Mouse (Mus musculus) lung, embryonic 14.5 days (tissue): Measurements from ENCODE around the gene Gga1. TPM values are rescaled to one million over a fixed set of nuclear protein-coding genes. Genes with fewer than 3 reads are reported as not detected.

Experiments
- ATAC-seq: fragments of 200-750 bp; cut with Nextera tagmentation; 2 replicates; pipeline ENCODE4 v1.8.0; 2017; ENCODE audit warnings: mild to moderate bottlenecking, moderate TSS enrichment, moderate library complexity; ENCODE audit not compliant: insufficient read depth
- DNase-seq: peaks from one replicate; pipeline ENCODE4 v3.0.0-alpha.2; 2015
- H3K27ac ChIP-seq: fragments of 300-500 bp; sonication (generic); 2 replicates; pipeline ENCODE4 v1.5.1; 2014; ENCODE audit warnings: low read depth, mild to moderate bottlenecking, moderate library complexity
- H3K27me3 ChIP-seq: fragments of 300-500 bp; sonication (generic); 2 replicates; pipeline ENCODE4 v1.6.1; 2014; ENCODE audit warnings: low read length, control low read depth; ENCODE audit not compliant: insufficient read depth
- H3K36me3 ChIP-seq: fragments of 300-500 bp; sonication (generic); 2 replicates; pipeline ENCODE4 v1.6.1; 2014; ENCODE audit warnings: control low read depth; ENCODE audit not compliant: insufficient read depth
- H3K4me1 ChIP-seq: fragments of 300-500 bp; sonication (generic); 2 replicates; pipeline ENCODE4 v1.6.1; 2014; ENCODE audit warnings: antibody characterized with exemption, control low read depth; ENCODE audit not compliant: insufficient read depth
- H3K4me2 ChIP-seq: fragments of 300-500 bp; sonication (generic); 2 replicates; pipeline ENCODE4 v1.6.1; 2014; ENCODE audit warnings: mild to moderate bottlenecking
- H3K4me3 ChIP-seq: fragments of 300-500 bp; sonication (generic); 2 replicates; pipeline ENCODE4 v1.5.1; 2014; ENCODE audit warnings: low read depth, low read length
- H3K9ac ChIP-seq: fragments of 300-500 bp; sonication (generic); 2 replicates; pipeline ENCODE4 v1.6.1; 2014
- H3K9me3 ChIP-seq: fragments of 300-500 bp; sonication (generic); 2 replicates; pipeline ENCODE4 v1.6.1; 2016; ENCODE audit warnings: low read depth, low read length, control low read depth
- CTCF ChIP-seq: IDR thresholded peaks from 2 replicates; pipeline ENCODE4 v1.5.1; 2016; ENCODE audit warnings: antibody characterized with exemption, low read depth
- WGBS: fragments of 180-500 bp; shearing (Covaris S2); extraction: QIAGEN DNeasy Blood & Tissue Kit; methylation state at CpG from one replicate; pipeline ENCODE4 v1.1.7; 2014; 5-methylcytosine and 5-hydroxymethylcytosine counted together
- polyA plus RNA-seq: library from polyadenylated mRNA; unstranded; fragments of >200 nt; fragmentation: Nextera tagmentation; extraction: Ambion mirVana; gene quantifications from 2 replicates; pipeline ENCODE4 v1.2.1, GENCODE M21; 2014

The Gga1 gene
- polyA plus RNA-seq, 1 experiment from 2014 or later, result 57.0 TPM

GRCm38 (mm10) chr15:78892440-78892839, 15.4 kb downstream of the Gga1 start:
- Histone ChIP-seq H3K4me2 (no peak overlapping the region), H3K4me1 (peaks cover 6% of the 10 kb centered on the region; the same call in 1 of the 2 replicates), H3K27me3 (no peaks in the 10 kb centered on the region), H3K4me3 (no peak overlapping the region), H3K36me3 (peaks cover 76% of the 10 kb centered on the region), H3K27ac (no peak overlapping the region), H3K9me3 (no peaks in the 10 kb centered on the region), H3K9ac (no peak overlapping the region)
- DNase-seq, result no peak
- WGBS, result 60% methylated on average over 7 of the region's 7 CpGs
- ATAC-seq, result no peak
- no peak for TF ChIP-seq CTCF

- ATAC-seq (no peak), DNase-seq (no peak)
- H3K36me3 ChIP-seq, result peaks cover 56% of the 10 kb centered on the region
- H3K27me3 ChIP-seq, result no peaks in the 10 kb centered on the region
- peak overlapping the region; percentile 40; the same call in 1 of the 2 replicates for H3K27ac ChIP-seq
- no peak overlapping the region for H3K4me3 ChIP-seq
- peaks cover 14% of the 10 kb centered on the region; the same call in 1 of the 2 replicates for H3K4me1 ChIP-seq
- H3K9ac ChIP-seq, result no peak overlapping the region; the same call in 1 of the 2 replicates
- H3K4me2 ChIP-seq, result no peak overlapping the region
- no peaks in the 10 kb centered on the region for H3K9me3 ChIP-seq
- no peak for TF ChIP-seq CTCF
- 68% methylated on average over 13 of the region's 13 CpGs for WGBS
Observed at GRCm38 (mm10) chr15:78894726-78895125, 17.7 kb downstream of the Gga1 start.

- no peaks in the 10 kb centered on the region for H3K9me3 ChIP-seq
- no peak for TF ChIP-seq CTCF
- no peak for DNase-seq
- H3K4me2 ChIP-seq, result no peak overlapping the region
- H3K27ac ChIP-seq, result no peak overlapping the region; the same call in 1 of the 2 replicates
- no peak overlapping the region for H3K9ac ChIP-seq
- peaks cover 46% of the 10 kb centered on the region for H3K36me3 ChIP-seq
- 76% methylated on average over 2 of the region's 2 CpGs for WGBS
- no peak for ATAC-seq
- H3K27me3 ChIP-seq, result no peaks in the 10 kb centered on the region
- no peak overlapping the region for H3K4me3 ChIP-seq
- H3K4me1 ChIP-seq, result peaks cover 13% of the 10 kb centered on the region; the same call in 1 of the 2 replicates
Observed at GRCm38 (mm10) chr15:78895741-78896140, 18.8 kb downstream of the Gga1 start.

- ATAC-seq (no peak), DNase-seq (no peak)
- TF ChIP-seq CTCF, result no peak
- Histone ChIP-seq H3K4me1 (peaks cover 13% of the 10 kb centered on the region; the same call in 1 of the 2 replicates), H3K9me3 (no peaks in the 10 kb centered on the region), H3K4me2 (no peak overlapping the region), H3K27me3 (no peaks in the 10 kb centered on the region), H3K36me3 (peaks cover 42% of the 10 kb centered on the region), H3K27ac (no peak overlapping the region; the same call in 1 of the 2 replicates), H3K9ac (no peak overlapping the region), H3K4me3 (no peak overlapping the region)
- WGBS, result 69% methylated on average over 3 of the region's 3 CpGs
Observed at GRCm38 (mm10) chr15:78896149-78896548, 19.2 kb downstream of the Gga1 start.

GRCm38 (mm10) chr15:78897488-78897887, 20.5 kb downstream of the Gga1 start:
- peaks cover 17% of the 10 kb centered on the region; the same call in 1 of the 2 replicates for H3K4me1 ChIP-seq

GRCm38 (mm10) chr15:78898507-78899001, 21.6 kb downstream of the Gga1 start:
- ATAC-seq (no peak), DNase-seq (peak; percentile 49)
- peak overlapping the region; percentile 72; the same call in 1 of the 2 replicates for H3K4me3 ChIP-seq
- H3K4me1 ChIP-seq, result peaks cover 17% of the 10 kb centered on the region; the same call in 1 of the 2 replicates
- TF ChIP-seq CTCF, result no peak
- H3K4me2 ChIP-seq, result peak overlapping the region; percentile 89
- H3K36me3 ChIP-seq, result peaks cover 28% of the 10 kb centered on the region
- peak overlapping the region; percentile 72; the same call in 1 of the 2 replicates for H3K27ac ChIP-seq
- no peaks in the 10 kb centered on the region for H3K9me3 ChIP-seq
- H3K9ac ChIP-seq, result peak overlapping the region; percentile 27; the same call in 1 of the 2 replicates
- no peaks in the 10 kb centered on the region for H3K27me3 ChIP-seq
- 49% methylated on average over 6 of the region's 6 CpGs for WGBS

More at GRCm38 (mm10) chr15:78897488-78897887, 20.5 kb downstream of the Gga1 start:
- H3K36me3 ChIP-seq, result peaks cover 30% of the 10 kb centered on the region
- no peaks in the 10 kb centered on the region for H3K9me3 ChIP-seq
- ATAC-seq (no peak), DNase-seq (no peak)
- TF ChIP-seq CTCF, result no peak
- no peaks in the 10 kb centered on the region for H3K27me3 ChIP-seq
- H3K4me2 ChIP-seq, result no peak overlapping the region
- H3K27ac ChIP-seq, result no peak overlapping the region
- 94% methylated on average over 4 of the region's 4 CpGs for WGBS
- H3K4me3 ChIP-seq, result no peak overlapping the region
- no peak overlapping the region for H3K9ac ChIP-seq

GRCm38 (mm10) chr15:78899409-78899739, 22.4 kb downstream of the Gga1 start, which contains the start of gene Gm49510:
Gene Gm49510 (plus strand): TSS chr15:78899667.
- TF ChIP-seq CTCF, result no peak
- 1% methylated on average over 20 of the region's 20 CpGs for WGBS
- Histone ChIP-seq H3K4me2 (peak within 1 kb of the TSS; percentile 89), H3K4me3 (peak within 1 kb of the TSS; percentile 72), H3K27ac (peak within 1 kb of the TSS; percentile 72), H3K9ac (peak within 1 kb of the TSS; percentile 74), H3K27me3 (no peaks in the 10 kb centered on the region), H3K4me1 (0 out of 2 replicates have a peak, but pooled peaks cover 13% of the 10 kb centered on the region), H3K36me3 (peaks cover 28% of the 10 kb centered on the region), H3K9me3 (no peaks in the 10 kb centered on the region)
- ATAC-seq (0 out of 2 replicates have a peak, but pooled peaks have one; percentile 2), DNase-seq (no peak)
